Mouse (Mus musculus): ENCODE results near the gene Mdfi.

DNA sequence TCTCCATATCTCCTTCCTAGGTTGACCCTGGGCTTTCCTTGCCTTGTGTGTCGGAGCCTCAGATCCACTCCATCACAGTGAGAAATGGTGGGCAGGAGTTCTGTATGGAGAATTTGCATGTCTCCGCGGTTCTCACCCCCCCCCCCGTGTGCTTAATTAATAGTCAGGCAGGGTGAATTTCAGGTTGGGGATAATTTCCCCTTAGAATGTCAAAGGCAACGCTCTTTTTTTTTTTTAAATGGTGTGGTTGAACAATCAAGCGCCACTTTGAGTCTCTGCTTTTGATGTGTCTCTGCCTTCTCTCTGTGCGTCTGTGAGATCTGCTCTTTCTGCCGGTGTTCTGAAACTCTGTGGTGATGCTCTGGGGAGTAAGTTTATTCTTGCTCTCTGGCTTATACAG lies 20.4 kb upstream of the Mdfi start:
- TF ChIP-seq CTCF (IDR thresholded peaks at IDR 0.05; ENCODE audit: low read depth, low read length) (no peak), POLR2A (IDR thresholded peaks at IDR 0.05; ENCODE audit: extremely low read depth, insufficient read depth, low read length) (no peak)
